ENCODE assay signal across 8 mouse cellular contexts in the genomic region with DNA sequence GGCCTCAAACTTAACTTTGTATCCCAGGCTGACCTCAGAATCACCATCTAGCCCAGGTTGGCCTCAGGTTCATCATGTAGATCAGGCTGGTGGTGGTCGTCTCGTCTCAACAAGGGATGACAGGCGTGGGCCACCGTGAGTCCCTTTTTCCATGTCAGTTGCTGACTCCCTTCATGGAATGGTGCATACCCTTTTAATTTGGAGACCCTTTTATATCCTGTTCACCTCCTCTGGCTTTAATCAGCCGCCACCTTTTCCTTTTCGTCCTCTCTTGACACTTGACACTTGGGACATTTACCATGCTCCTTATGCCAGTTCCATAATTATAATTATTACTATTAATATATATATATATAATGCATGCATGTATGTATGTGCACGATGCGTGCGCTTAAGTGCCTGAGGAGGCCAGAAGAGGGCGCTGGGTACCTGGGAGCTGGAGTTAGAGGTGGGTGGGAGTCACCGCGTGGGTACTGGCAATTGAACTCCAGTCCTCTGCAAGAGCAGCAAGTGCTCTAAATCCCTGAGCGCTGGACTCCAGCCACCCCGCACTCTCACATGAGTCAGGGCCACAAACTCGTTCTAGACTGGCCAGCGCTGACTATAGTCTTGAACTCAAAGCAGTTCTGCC. TPM values are rescaled to one million over a fixed set of nuclear protein-coding genes. Genes with fewer than 3 reads are reported as not detected.
DNase-seq lines count a peak whose midpoint lies in the region; ATAC-seq lines count a peak whose summit lies in the region.

No protein-coding gene starts in this region.

- WGBS in hindbrain, embryonic 10.5 days = 76% methylated on average over 16 of the region's 16 CpGs
- WGBS in midbrain, embryonic 10.5 days = 76% methylated on average over 16 of the region's 16 CpGs

- H3K27ac ChIP-seq in hindbrain, embryonic 10.5 days = peak overlapping the region; percentile 95
- peak overlapping the region; percentile 96 for H3K27ac ChIP-seq in midbrain, embryonic 10.5 days (replicated peaks)

- H3K4me3 ChIP-seq in hindbrain, embryonic 10.5 days = peak overlapping the region; percentile 76
- peak overlapping the region; percentile 85 for H3K4me3 ChIP-seq in midbrain, embryonic 10.5 days

- intact Hi-C loops in left cerebral cortex, postnatal 4 days (cut with DNase I) = no loop called here

- no peak for ATAC-seq in monocyte, adult 5-6 weeks (replicated peaks; ENCODE audit: insufficient number of reproducible peaks, low FRiP score, low TSS enrichment, poor library complexity, severe bottlenecking)

- peaks cover under 1% of the 10 kb centered on the region; the same call in 1 of the 2 replicates for H3K9me3 ChIP-seq in hindbrain, embryonic 10.5 days
- H3K9me3 ChIP-seq in midbrain, embryonic 10.5 days (replicated peaks) = peaks cover 8% of the 10 kb centered on the region; the same call in 1 of the 2 replicates

- peaks cover 18% of the 10 kb centered on the region for H3K27me3 ChIP-seq in hindbrain, embryonic 10.5 days (ENCODE audit: insufficient read depth, poor library complexity, severe bottlenecking)
- H3K27me3 ChIP-seq in midbrain, embryonic 10.5 days (ENCODE audit: low read depth, poor library complexity, severe bottlenecking) = peaks cover 12% of the 10 kb centered on the region

- DNase-seq in left cerebral cortex, postnatal 4 days = peak; percentile 13
- DNase-seq in left cerebral cortex, adult 11 months (ENCODE audit: low spot score) = no peak
- DNase-seq in brain, adult 2 months (ENCODE audit: low read depth, low spot score) = peak; percentile 32
- DNase-seq in hindbrain, embryonic 10.5 days (ENCODE audit: low spot score) = peak; percentile 8
- peak; percentile 27 for DNase-seq in midbrain, embryonic 10.5 days (ENCODE audit: low spot score)
- DNase-seq in right cerebral cortex, postnatal 10 days (ENCODE audit: low spot score in 2 of 2) = no peak
- no peak for DNase-seq in layer of hippocampus, postnatal 10 days (ENCODE audit: low spot score in 2 of 2)

- peaks cover 47% of the 10 kb centered on the region for H3K36me3 ChIP-seq in hindbrain, embryonic 10.5 days
- H3K36me3 ChIP-seq in midbrain, embryonic 10.5 days = peaks cover 43% of the 10 kb centered on the region

- H3K4me1 ChIP-seq in hindbrain, embryonic 10.5 days (replicated peaks) = peaks cover 15% of the 10 kb centered on the region; the same call in 1 of the 2 replicates
- H3K4me1 ChIP-seq in midbrain, embryonic 10.5 days = peaks cover 15% of the 10 kb centered on the region

RNA-seq across cellular contexts. Expression of gene Tpst1, which starts 7.0 kb away (rescaled TPM):
- 10 to 100 TPM; 33.8 to 38.2 TPM for total RNA-seq in left cerebral cortex, postnatal 4 days (2021)
- polyA plus RNA-seq in hindbrain, embryonic 10.5 days (2016; fragmentation: Nextera tagmentation; extraction: Ambion mirVana) = 50.0 and 50.3 TPM in 2 replicates
- polyA plus RNA-seq in midbrain, embryonic 10.5 days (2016; fragmentation: Nextera tagmentation; extraction: Ambion mirVana) = 57.5 and 60.4 TPM in 2 replicates
- 8.2 to 14.2 TPM (median 11.6 TPM) in 3 replicates for total RNA-seq in monocyte, adult 5-6 weeks (2017)
- 10 to 100 TPM; 41.1 to 41.8 TPM for total RNA-seq in layer of hippocampus, postnatal 10 days (2021)

RNA-seq across cellular contexts. Expression of gene Crcp, which starts 51.1 kb away (rescaled TPM):
- 10 to 100 TPM; 44.4 to 49.5 TPM for total RNA-seq in left cerebral cortex, postnatal 4 days (2021)
- 57.6 and 61.3 TPM in 2 replicates for polyA plus RNA-seq in hindbrain, embryonic 10.5 days (2016; fragmentation: Nextera tagmentation; extraction: Ambion mirVana)
- 63.8 and 65.9 TPM in 2 replicates for polyA plus RNA-seq in midbrain, embryonic 10.5 days (2016; fragmentation: Nextera tagmentation; extraction: Ambion mirVana)
- total RNA-seq in monocyte, adult 5-6 weeks (2017) = 34.5 to 51.7 TPM (median 50.6 TPM) in 3 replicates
- 10 to 100 TPM; 34.4 to 34.7 TPM for total RNA-seq in layer of hippocampus, postnatal 10 days (2021)

RNA-seq across cellular contexts. Expression of gene Asl, which starts 51.1 kb away (rescaled TPM):
- 10 to 100 TPM; 31.0 to 34.9 TPM for total RNA-seq in left cerebral cortex, postnatal 4 days (2021)
- 37.9 and 40.8 TPM in 2 replicates for polyA plus RNA-seq in hindbrain, embryonic 10.5 days (2016; fragmentation: Nextera tagmentation; extraction: Ambion mirVana)
- 33.3 and 36.0 TPM in 2 replicates for polyA plus RNA-seq in midbrain, embryonic 10.5 days (2016; fragmentation: Nextera tagmentation; extraction: Ambion mirVana)
- total RNA-seq in monocyte, adult 5-6 weeks (2017) = 21.0 to 38.4 TPM (median 29.3 TPM) in 3 replicates
- total RNA-seq in layer of hippocampus, postnatal 10 days (2021) = 10 to 100 TPM; 22.0 to 23.5 TPM

Comparison
In these comparisons a context has a peak if more than half of its experiments do, and no peak if none do; other contexts are left out.
1. DNase-seq: peak in left cerebral cortex, postnatal 4 days (single experiment), brain, adult 2 months (single experiment), hindbrain, embryonic 10.5 days (single experiment) and midbrain, embryonic 10.5 days (single experiment); none in left cerebral cortex, adult 11 months (single experiment), right cerebral cortex, postnatal 10 days (0 of 2) and layer of hippocampus, postnatal 10 days (0 of 2).